Mouse (Mus musculus) ES-E14 (cell line): ENCODE results near the gene Slc16a6. TPM values are rescaled to one million over a fixed set of nuclear protein-coding genes. Genes with fewer than 3 reads are reported as not detected.

Experiments
- DNase-seq: peaks from one replicate; pipeline ENCODE4 v3.0.0-alpha.2; 2013; ENCODE audit warnings: low read depth, low spot score
- H3K27ac ChIP-seq: 2 replicates; pipeline ENCODE4 v1.5.1; 2012; ENCODE audit warnings: low read depth, mild to moderate bottlenecking, low read length, moderate library complexity, mixed read lengths; ENCODE audit not compliant: poor library complexity, insufficient read depth, severe bottlenecking
- H3K36me3 ChIP-seq: 2 replicates; pipeline ENCODE4 v1.6.1; 2012; ENCODE audit warnings: mild to moderate bottlenecking, low read length, moderate library complexity, mixed read lengths; ENCODE audit not compliant: control insufficient read depth, poor library complexity, insufficient read depth, severe bottlenecking
- H3K4me1 ChIP-seq, 2 experiments: fragments of 150-350 bp in 1 of 2; sonication (generic) in 1 of 2; 2 replicates each; pipeline ENCODE4 v1.6.1; 2012; ENCODE audit warnings: low read length in 2 of 2, mild to moderate bottlenecking in 1 of 2, mixed read lengths in 1 of 2; ENCODE audit not compliant: control insufficient read depth in 2 of 2, insufficient read depth in 2 of 2, poor library complexity in 1 of 2
- H3K4me3 ChIP-seq, 2 experiments: fragments of 150-350 bp in 1 of 2; sonication (generic) in 1 of 2; 2 replicates each; pipeline ENCODE4 v1.5.1; 2012; ENCODE audit warnings: low read length in 2 of 2, low read depth in 1 of 2, mild to moderate bottlenecking in 1 of 2, mixed read lengths in 1 of 2; ENCODE audit not compliant: insufficient read depth in 1 of 2, poor library complexity in 1 of 2, severe bottlenecking in 1 of 2
- H3K9ac ChIP-seq: 2 replicates; pipeline ENCODE4 v1.6.1; 2012; ENCODE audit warnings: low read depth, mild to moderate bottlenecking, low read length, mixed read lengths; ENCODE audit not compliant: poor library complexity, insufficient read depth, severe bottlenecking
- H3K9me3 ChIP-seq: fragments of 150-350 bp; sonication (generic); 2 replicates; pipeline ENCODE4 v1.6.1; 2012; ENCODE audit warnings: low read depth, mild to moderate bottlenecking, low read length; ENCODE audit not compliant: control insufficient read depth, insufficient read depth
- CHD2 ChIP-seq: IDR thresholded peaks from 2 replicates; pipeline ENCODE4 v1.6.1; 2014; ENCODE audit warnings: mild to moderate bottlenecking, low read depth, low read length, inconsistent platforms
- HCFC1 ChIP-seq: IDR thresholded peaks from 2 replicates; pipeline ENCODE4 v1.6.1; 2012; ENCODE audit warnings: low read length, inconsistent platforms, borderline replicate concordance; ENCODE audit not compliant: insufficient read depth
- MAFK ChIP-seq: IDR thresholded peaks from 2 replicates; pipeline ENCODE4 v1.6.1; 2014; ENCODE audit warnings: mild to moderate bottlenecking, low read depth, low read length, inconsistent platforms; ENCODE audit not compliant: insufficient read depth
- ZC3H11A ChIP-seq: IDR thresholded peaks from 2 replicates; pipeline ENCODE4 v1.6.1; 2012; ENCODE audit warnings: low read depth, mild to moderate bottlenecking, inconsistent platforms, low read length, borderline replicate concordance
- ZNF384 ChIP-seq: IDR thresholded peaks from 2 replicates; pipeline ENCODE4 v1.6.1; 2012; ENCODE audit warnings: low read depth, low read length, inconsistent platforms
- in situ Hi-C, 2 experiments: fragments of 600-800 bp; cut with MboI; formaldehyde crosslinking; loops; one replicate each; pipeline ENCODE4 v1.15.1; 2025; ENCODE audit warnings: low sequenced_read_pairs in 2 of 2, inconsistent platforms in 1 of 2; ENCODE audit not compliant: unreplicated experiment in 2 of 2
- total RNA-seq: library from RNA; depleted of rRNA; stranded (reverse); fragments of 300-350 nt; gene quantifications from 2 replicates; pipeline ENCODE4 v1.2.3, GENCODE M21; 2012

The Slc16a6 gene
- total RNA-seq, 1 experiment: 26.8 TPM

GRCm38 (mm10) chr11:109514064-109514612 is 40.7 kb upstream of the Slc16a6 start:
- DNase-seq: no peak
- Histone ChIP-seq H3K27ac (no peak overlapping the region), H3K4me1 (0 out of 4 replicates have a peak, but pooled peaks cover 0 to 2% of the 10 kb centered on the region in 2 experiments), H3K9me3 (no peaks in the 10 kb centered on the region), H3K4me3 (no peak overlapping the region), H3K36me3 (no peaks in the 10 kb centered on the region), H3K9ac (no peak overlapping the region)
- TF ChIP-seq HCFC1 (no peak), ZC3H11A (no peak)
- in situ Hi-C loops: no loop called here

- H3K36me3 ChIP-seq: no peaks in the 10 kb centered on the region
- TF ChIP-seq MAFK (no peak), ZC3H11A (no peak), HCFC1 (no peak), ZNF384 (no peak), CHD2 (no peak)
- in situ Hi-C loops: no loop called here
- no peak overlapping the region for H3K27ac ChIP-seq
- no peak overlapping the region for H3K9ac ChIP-seq
- H3K4me1 ChIP-seq: 0 out of 4 replicates have a peak, but pooled peaks cover 0 to 2% of the 10 kb centered on the region in 2 experiments
- H3K9me3 ChIP-seq: no peaks in the 10 kb centered on the region
- peak overlapping the region in 1 of 2 experiments; percentile 11; a peak in 1 of 4 replicates for H3K4me3 ChIP-seq
- peak; percentile 39 for DNase-seq
Observed at GRCm38 (mm10) chr11:109512995-109513675, 39.7 kb upstream of the Slc16a6 start.

DNA sequence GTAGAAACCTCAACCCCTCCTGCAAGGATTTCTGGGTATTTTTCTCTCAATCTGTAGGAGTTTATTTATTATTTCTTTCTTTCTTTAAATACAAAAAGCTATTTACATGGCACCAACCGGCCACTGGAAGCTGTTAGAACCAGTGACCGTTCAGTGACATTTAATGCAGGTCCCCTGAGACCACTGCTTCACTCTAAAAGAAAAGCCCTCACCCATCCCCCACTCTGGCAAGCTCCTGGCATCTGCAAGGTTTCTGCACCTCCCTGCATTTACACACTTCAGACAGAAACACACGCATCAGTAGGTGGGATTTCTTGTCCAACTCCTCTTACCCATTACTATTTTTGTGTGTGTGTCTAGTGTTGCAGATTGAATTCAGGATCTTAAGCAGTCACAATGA is 33.7 kb upstream of the Slc16a6 start:
- H3K4me1 ChIP-seq: peaks cover 0 to 2% of the 10 kb centered on the region in 2 experiments; a peak in 1 of 4 replicates
- H3K9me3 ChIP-seq: no peaks in the 10 kb centered on the region
- DNase-seq: no peak
- no peak overlapping the region for H3K4me3 ChIP-seq
- in situ Hi-C loops: no loop called here
- no peak for TF ChIP-seq MAFK
- no peak for TF ChIP-seq ZC3H11A
- TF ChIP-seq HCFC1: no peak
- no peak for TF ChIP-seq ZNF384
- no peak for TF ChIP-seq CHD2
- H3K27ac ChIP-seq: no peak overlapping the region
- no peaks in the 10 kb centered on the region for H3K36me3 ChIP-seq
- no peak overlapping the region for H3K9ac ChIP-seq

- in situ Hi-C loops: no loop called here
- no peaks in the 10 kb centered on the region for H3K36me3 ChIP-seq
- H3K4me3 ChIP-seq: no peak overlapping the region
- no peak for TF ChIP-seq ZNF384
- no peak for TF ChIP-seq MAFK
- TF ChIP-seq ZC3H11A: no peak
- TF ChIP-seq HCFC1: no peak
- no peak for TF ChIP-seq CHD2
- no peak overlapping the region for H3K27ac ChIP-seq
- peaks cover 0 to 2% of the 10 kb centered on the region in 2 experiments; a peak in 1 of 4 replicates for H3K4me1 ChIP-seq
- no peaks in the 10 kb centered on the region for H3K9me3 ChIP-seq
- DNase-seq: no peak
- H3K9ac ChIP-seq: no peak overlapping the region
Observed at GRCm38 (mm10) chr11:109505823-109506222, 32.4 kb upstream of the Slc16a6 start.
